Mouse (Mus musculus): ENCODE results near the gene Obox1. TPM values are rescaled to one million over a fixed set of nuclear protein-coding genes. Genes with fewer than 3 reads are reported as not detected.
"Not testable (repeated sequence)": the region's sequence is repeated elsewhere in the genome, so short reads cannot be mapped to it uniquely, and the experiment has no call there.

The Obox1 gene
- not detected for total RNA-seq (2021)
- long read RNA-seq, experiment 1, result 0 reads
- long read RNA-seq, experiment 2, result 0 reads

- DNase-seq (ENCODE audit: low spot score in 2 of 2), result not testable (repeated sequence)
Measured at GRCm38 (mm10) chr7:15388421-15388998, at the start of gene Obox1, which contains the start of gene Obox2. Obox1 (plus strand) TSS chr7:15388948. Obox2 (plus strand) TSS chr7:15388721.

- DNase-seq (ENCODE audit: low spot score in 2 of 2), result not testable (repeated sequence)
Measured at GRCm38 (mm10) chr7:15399147-15399874, 10.6 kb downstream of the Obox1 start.

GRCm38 (mm10) chr7:15406816-15407215 is 18.1 kb downstream of the Obox1 start:
- DNase-seq (ENCODE audit: low spot score in 2 of 2), result not testable (repeated sequence)

GRCm38 (mm10) chr7:15418046-15418445 is 29.3 kb downstream of the Obox1 start:
- not testable (repeated sequence) for DNase-seq (ENCODE audit: low spot score in 2 of 2)

- DNase-seq (ENCODE audit: low spot score in 2 of 2), result not testable (repeated sequence)
Measured at GRCm38 (mm10) chr7:15425537-15425936, 36.8 kb downstream of the Obox1 start.

GRCm38 (mm10) chr7:15509411-15509810 is 120.7 kb downstream of the Obox1 start:
- not testable (repeated sequence) for DNase-seq (ENCODE audit: low spot score in 2 of 2)

Other genes starting within 250 kb of the Obox1 start
- gene Obox2, start 227 bp upstream of the Obox1 start, total RNA-seq (2021), result not detected